Mouse (Mus musculus): Measurements from ENCODE around the gene Olfr801. TPM values are rescaled to one million over a fixed set of nuclear protein-coding genes. Genes with fewer than 3 reads are reported as not detected.

The Olfr801 gene
- polyA plus RNA-seq, 1 experiment, result not detected

DNA sequence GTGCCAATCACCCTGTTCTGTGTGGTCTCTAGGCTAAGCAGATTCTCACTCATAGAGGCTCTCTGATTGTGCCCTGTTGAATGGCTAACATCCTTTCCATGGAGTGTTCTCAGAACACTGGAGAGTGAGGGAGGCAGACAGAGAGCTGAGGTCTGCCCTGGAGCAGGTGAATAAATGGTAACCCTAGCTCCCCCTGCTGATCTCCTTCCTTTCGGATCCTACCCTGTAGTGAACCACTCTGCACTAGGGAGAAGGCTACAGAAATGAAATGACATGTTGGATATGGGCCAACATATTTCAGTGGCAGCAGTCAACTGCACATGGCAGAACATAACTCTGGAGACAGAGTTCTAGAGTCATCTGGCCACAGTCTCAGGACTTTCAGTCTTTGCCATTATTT, 51.9 kb downstream of the Olfr801 start:
- Histone ChIP-seq H3K4me3 (replicated peaks; ENCODE audit: control insufficient read depth, low read depth, low read length) (no peak overlapping the region), H3K27ac (ENCODE audit: control insufficient read depth, insufficient read depth, low read depth, low read length, poor library complexity) (no peak overlapping the region), H3K4me1 (ENCODE audit: control insufficient read depth, insufficient read depth, low read length) (no peaks in the 10 kb centered on the region)
- no peak for TF ChIP-seq POLR2A (IDR thresholded peaks at IDR 0.05; ENCODE audit: borderline replicate concordance, control insufficient read depth, low read depth, low read length)
- TF ChIP-seq CTCF (IDR thresholded peaks at IDR 0.05; ENCODE audit: control insufficient read depth, insufficient read depth, low read length), result no peak
- 21% methylated on average over 1 of the region's 1 CpGs for WGBS

Other genes with a start within 250 kb of the Olfr801 start
- not detected in 2 replicates for gene Olfr786, start 246.6 kb downstream of the Olfr801 start, polyA plus RNA-seq (2011; ENCODE audit: insufficient read depth, insufficient read length, low replicate concordance, missing spikeins)
- 0.70 TPM in 1 of 2 replicates, not detected in the other for gene Olfr787, start 212.0 kb downstream of the Olfr801 start, polyA plus RNA-seq (2011; ENCODE audit: insufficient read depth, insufficient read length, low replicate concordance, missing spikeins)
- gene Olfr788, start 202.9 kb downstream of the Olfr801 start, polyA plus RNA-seq (2011; ENCODE audit: insufficient read depth, insufficient read length, low replicate concordance, missing spikeins), result not detected in 2 replicates
- not detected in 2 replicates for gene Olfr789, start 189.1 kb downstream of the Olfr801 start, polyA plus RNA-seq (2011; ENCODE audit: insufficient read depth, insufficient read length, low replicate concordance, missing spikeins)
- not detected in 2 replicates for gene Olfr790, start 175.4 kb downstream of the Olfr801 start, polyA plus RNA-seq (2011; ENCODE audit: insufficient read depth, insufficient read length, low replicate concordance, missing spikeins)
- not detected in 2 replicates for gene Olfr791, start 152.1 kb downstream of the Olfr801 start, polyA plus RNA-seq (2011; ENCODE audit: insufficient read depth, insufficient read length, low replicate concordance, missing spikeins)
- not detected in 2 replicates for gene Olfr792, start 134.7 kb downstream of the Olfr801 start, polyA plus RNA-seq (2011; ENCODE audit: insufficient read depth, insufficient read length, low replicate concordance, missing spikeins)
- not detected in 2 replicates for gene Olfr794, start 106.2 kb downstream of the Olfr801 start, polyA plus RNA-seq (2011; ENCODE audit: insufficient read depth, insufficient read length, low replicate concordance, missing spikeins)
- not detected in 2 replicates for gene Olfr796, start 61.3 kb downstream of the Olfr801 start, polyA plus RNA-seq (2011; ENCODE audit: insufficient read depth, insufficient read length, low replicate concordance, missing spikeins)
- gene Olfr798, start 45.9 kb downstream of the Olfr801 start, polyA plus RNA-seq (2011; ENCODE audit: insufficient read depth, insufficient read length, low replicate concordance, missing spikeins), result not detected in 2 replicates
- gene Olfr799, start 36.4 kb downstream of the Olfr801 start, polyA plus RNA-seq (2011; ENCODE audit: insufficient read depth, insufficient read length, low replicate concordance, missing spikeins), result not detected in 2 replicates
- gene Olfr800, start 16.2 kb downstream of the Olfr801 start, polyA plus RNA-seq (2011; ENCODE audit: insufficient read depth, insufficient read length, low replicate concordance, missing spikeins), result not detected in 2 replicates
- gene Olfr802, start 14.3 kb upstream of the Olfr801 start, polyA plus RNA-seq (2011; ENCODE audit: insufficient read depth, insufficient read length, low replicate concordance, missing spikeins), result not detected in 2 replicates
- not detected in 2 replicates for gene Olfr803, start 20.4 kb upstream of the Olfr801 start, polyA plus RNA-seq (2011; ENCODE audit: insufficient read depth, insufficient read length, low replicate concordance, missing spikeins)
- 0.35 TPM in 1 of 2 replicates, not detected in the other for gene Olfr804, start 29.3 kb upstream of the Olfr801 start, polyA plus RNA-seq (2011; ENCODE audit: insufficient read depth, insufficient read length, low replicate concordance, missing spikeins)
- gene Olfr805, start 55.5 kb upstream of the Olfr801 start, polyA plus RNA-seq (2011; ENCODE audit: insufficient read depth, insufficient read length, low replicate concordance, missing spikeins), result 0.61 TPM in 1 of 2 replicates, not detected in the other
- gene Olfr806, start 68.1 kb upstream of the Olfr801 start, polyA plus RNA-seq (2011; ENCODE audit: insufficient read depth, insufficient read length, low replicate concordance, missing spikeins), result not detected in 2 replicates
- gene Olfr807, start 83.9 kb upstream of the Olfr801 start, polyA plus RNA-seq (2011; ENCODE audit: insufficient read depth, insufficient read length, low replicate concordance, missing spikeins), result not detected in 2 replicates
- not detected in 2 replicates for gene Olfr808, start 91.6 kb upstream of the Olfr801 start, polyA plus RNA-seq (2011; ENCODE audit: insufficient read depth, insufficient read length, low replicate concordance, missing spikeins)
- gene Olfr809, start 100.8 kb upstream of the Olfr801 start, polyA plus RNA-seq (2011; ENCODE audit: insufficient read depth, insufficient read length, low replicate concordance, missing spikeins), result not detected in 2 replicates
- gene Olfr810, start 121.1 kb upstream of the Olfr801 start, polyA plus RNA-seq (2011; ENCODE audit: insufficient read depth, insufficient read length, low replicate concordance, missing spikeins), result not detected in 2 replicates
- gene Olfr811, start 130.5 kb upstream of the Olfr801 start, polyA plus RNA-seq (2011; ENCODE audit: insufficient read depth, insufficient read length, low replicate concordance, missing spikeins), result not detected in 2 replicates
- gene Olfr812, start 172.2 kb upstream of the Olfr801 start, polyA plus RNA-seq (2011; ENCODE audit: insufficient read depth, insufficient read length, low replicate concordance, missing spikeins), result not detected in 2 replicates
- not detected in 2 replicates for gene Olfr813, start 181.5 kb upstream of the Olfr801 start, polyA plus RNA-seq (2011; ENCODE audit: insufficient read depth, insufficient read length, low replicate concordance, missing spikeins)
- gene Olfr814, start 206.0 kb upstream of the Olfr801 start, polyA plus RNA-seq (2011; ENCODE audit: insufficient read depth, insufficient read length, low replicate concordance, missing spikeins), result not detected in 2 replicates
- not detected in 2 replicates for gene Olfr815, start 232.0 kb upstream of the Olfr801 start, polyA plus RNA-seq (2011; ENCODE audit: insufficient read depth, insufficient read length, low replicate concordance, missing spikeins)
- not detected in 2 replicates for gene Olfr816, start 241.7 kb upstream of the Olfr801 start, polyA plus RNA-seq (2011; ENCODE audit: insufficient read depth, insufficient read length, low replicate concordance, missing spikeins)

All from bone marrow, adult 2 months (tissue).